Mouse (Mus musculus): ENCODE results near the gene Bin2.

DNA sequence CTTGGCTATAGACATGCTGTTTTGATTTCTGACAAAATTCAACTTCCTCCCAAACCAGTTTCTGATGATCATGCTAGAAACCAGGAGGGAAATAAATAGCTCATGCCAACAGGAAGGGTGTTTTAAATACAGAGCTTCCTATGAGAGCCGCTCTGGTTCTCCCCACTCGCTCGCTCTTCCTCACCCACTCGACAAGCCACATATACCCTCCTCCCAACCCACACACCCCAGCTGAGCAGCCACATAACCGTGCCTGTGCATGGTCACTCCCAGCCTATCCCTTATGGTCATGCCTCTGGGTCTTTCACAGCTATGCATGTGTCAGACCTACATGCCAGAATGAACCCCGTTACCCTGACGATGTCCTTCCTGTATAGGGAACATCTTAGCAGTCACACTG, 47.2 kb downstream of the Bin2 start:
- TF ChIP-seq EP300 (IDR thresholded peaks at IDR 0.05) (peak; percentile 50; the same call in 1 of the 2 replicates), CTCF (IDR thresholded peaks at IDR 0.05) (no peak)

Data from lung, postnatal 0 days (tissue).